Mouse (Mus musculus): ENCODE measurements around the gene Rbpjl.

- TF ChIP-seq CTCF (IDR thresholded peaks at IDR 0.05; ENCODE audit: extremely low read depth, insufficient read depth, low read length) (no peak), POLR2A (IDR thresholded peaks at IDR 0.05; ENCODE audit: extremely low read depth, insufficient read depth, low read length) (no peak)
Measured at GRCm38 (mm10) chr2:164404082-164404990, 1.4 kb downstream of the Rbpjl start.
